Mouse (Mus musculus) heart, postnatal 14 days (tissue): ENCODE measurements around the gene Emc8. TPM values are rescaled to one million over a fixed set of nuclear protein-coding genes. Genes with fewer than 3 reads are reported as not detected.

Experiments
- DNase-seq, 2 experiments: peaks; one replicate each; pipeline ENCODE4 v3.0.0; 2021 to 2022
- intact Hi-C: fragments of 180-260 bp; cut with DNase I; formaldehyde crosslinking; loops from one replicate; pipeline ENCODE4 v1.15.1; 2025
- total RNA-seq, 2 experiments: library from RNA; stranded (reverse); gene quantifications; 2 replicates each; pipeline ENCODE4 v1.2.3; 2021

Emc8 gene
- total RNA-seq, 2 experiments from 2014 or later: 47.7 to 58.4 TPM

- intact Hi-C loops: no loop called here
- DNase-seq: no peak
These were observed 51.4 kb downstream of the Emc8 start for GRCm38 (mm10) chr8:120616663-120617626.

- DNase-seq: no peak
- intact Hi-C loops: no loop called here
These were observed 53.9 kb downstream of the Emc8 start for GRCm38 (mm10) chr8:120614491-120614890.

GRCm38 (mm10) chr8:120610824-120611223, 57.5 kb downstream of the Emc8 start:
- DNase-seq: no peak
- intact Hi-C loops: no loop called here

- intact Hi-C loops: no loop called here
- DNase-seq: peak; percentile 77 to 88
These were observed 60.5 kb downstream of the Emc8 start for GRCm38 (mm10) chr8:120607885-120608284.

GRCm38 (mm10) chr8:120607460-120607859, 60.9 kb downstream of the Emc8 start:
- intact Hi-C loops: no loop called here

More at GRCm38 (mm10) chr8:120607460-120607859, 60.9 kb downstream of the Emc8 start:
- no peak for DNase-seq

Other genes starting within 250 kb of the Emc8 start
- 1 to 10 TPM; 3.2 to 6.4 TPM for gene Gins2, start 79.3 kb downstream of the Emc8 start, total RNA-seq
- gene 1190005I06Rik, start 20.9 kb downstream of the Emc8 start, total RNA-seq: 1 to 10 TPM; 3.7 to 4.0 TPM
- gene Gm27021, start 494 bp downstream of the Emc8 start, total RNA-seq: not detected
- 1,000 to 10,000 TPM; 4,230 to 4,270 TPM for gene Cox4i1, start 351 bp downstream of the Emc8 start, total RNA-seq
- gene Irf8, start 67.8 kb upstream of the Emc8 start, total RNA-seq: 1 to 10 TPM; 3.9 to 4.3 TPM